Mouse (Mus musculus) lung, postnatal 25 days (tissue): ENCODE measurements at regions not wholly inside any gene's neighbourhood (a gene's known extent, or its start where the extent isn't known, plus 50 kb on each side); places are given as distances from the start of the nearest gene placed in this dataset.
"Not testable (repeated sequence)": the region's sequence is repeated elsewhere in the genome, so short reads cannot be mapped to it uniquely, and the experiment has no call there.

Source experiments
- DNase-seq: peaks from one replicate; pipeline ENCODE4 v3.0.0; 2022; ENCODE audit warnings: low spot score

DNA sequence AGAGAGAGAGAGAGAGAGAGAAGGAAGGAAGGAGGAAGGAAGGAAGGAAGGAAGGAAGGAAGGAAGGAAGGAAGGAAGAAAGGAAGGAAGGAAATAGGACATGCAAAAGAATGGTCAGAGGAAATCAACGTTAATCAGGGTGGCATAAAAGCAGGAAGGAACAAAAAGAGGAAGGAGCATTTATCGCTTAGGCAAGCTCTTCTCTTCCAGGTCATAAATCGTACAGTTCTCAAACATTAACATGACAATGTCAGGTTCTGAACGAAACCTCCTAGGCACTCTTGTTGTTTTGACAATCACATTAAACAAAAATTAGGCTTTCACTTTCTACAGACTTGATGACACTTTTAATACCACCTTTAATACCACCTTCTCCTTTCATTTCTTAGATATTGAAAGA, 594.0 kb downstream of the Efna5 start:
- DNase-seq, result no peak

DNA sequence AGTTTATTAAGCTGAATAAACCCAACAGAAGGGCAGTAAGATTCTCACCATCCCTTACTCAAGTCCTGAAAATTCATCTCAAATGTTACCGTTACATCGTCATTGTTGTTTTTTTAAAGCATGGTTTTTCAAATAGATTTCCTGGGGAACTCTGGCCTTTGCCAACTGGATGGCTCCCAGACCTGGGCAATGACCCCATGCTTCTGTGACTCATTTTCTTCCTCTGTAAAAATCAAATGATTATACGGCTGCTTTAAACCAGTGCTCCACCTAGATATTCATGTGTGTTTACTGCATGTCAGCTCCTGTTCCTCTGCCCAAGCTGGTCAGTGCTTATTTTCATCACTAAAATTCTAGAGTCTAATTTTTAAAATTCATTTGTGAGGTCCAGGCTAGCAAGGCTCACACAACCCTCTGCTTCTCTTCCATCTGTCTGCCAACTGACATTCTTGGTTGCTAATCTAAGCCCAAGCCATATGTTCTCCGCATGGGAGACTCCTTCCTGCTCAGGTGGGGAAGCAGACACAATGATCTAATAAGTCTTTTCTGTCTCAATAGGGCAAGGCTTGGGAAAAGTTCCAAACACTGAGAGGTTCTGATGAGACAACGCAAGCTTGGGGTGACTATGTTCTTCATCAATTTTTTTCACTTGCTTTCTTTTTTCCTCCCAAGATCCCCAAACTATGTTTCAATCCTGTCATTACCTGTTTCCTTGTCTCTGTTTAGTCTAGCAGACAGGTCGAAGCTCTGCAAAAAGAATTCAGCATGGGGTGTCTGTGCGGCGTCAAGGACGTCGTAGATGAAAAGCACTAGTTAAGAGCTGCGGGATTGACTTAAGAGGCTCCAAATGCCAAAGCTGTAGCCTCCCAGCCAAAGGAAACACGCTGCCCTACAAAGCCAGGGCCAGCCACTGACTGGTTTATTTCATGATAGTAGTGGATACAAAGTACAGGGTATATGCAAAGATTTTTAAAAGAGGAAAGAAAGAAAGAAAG, 594.7 kb downstream of the Efna5 start:
- DNase-seq, result no peak

DNA sequence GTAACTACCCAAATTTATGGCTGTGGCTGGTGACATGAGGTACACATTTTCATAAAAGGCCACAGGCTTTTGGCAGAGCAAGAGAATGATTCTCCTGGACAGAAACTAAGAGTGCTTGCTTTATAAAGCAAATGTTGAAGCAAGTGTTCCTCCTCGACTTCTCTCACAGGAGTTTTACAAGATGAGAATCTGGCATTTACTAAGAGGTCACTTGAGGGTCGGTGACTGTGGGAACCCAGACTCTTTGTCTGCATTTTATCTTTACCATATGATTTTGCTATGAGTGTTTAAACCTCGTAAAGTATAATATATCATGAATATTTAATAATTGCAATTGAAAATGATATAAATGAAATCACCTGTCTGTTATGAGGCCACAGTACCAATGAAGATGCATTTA, 600.9 kb downstream of the Efna5 start:
- no peak for DNase-seq

DNA sequence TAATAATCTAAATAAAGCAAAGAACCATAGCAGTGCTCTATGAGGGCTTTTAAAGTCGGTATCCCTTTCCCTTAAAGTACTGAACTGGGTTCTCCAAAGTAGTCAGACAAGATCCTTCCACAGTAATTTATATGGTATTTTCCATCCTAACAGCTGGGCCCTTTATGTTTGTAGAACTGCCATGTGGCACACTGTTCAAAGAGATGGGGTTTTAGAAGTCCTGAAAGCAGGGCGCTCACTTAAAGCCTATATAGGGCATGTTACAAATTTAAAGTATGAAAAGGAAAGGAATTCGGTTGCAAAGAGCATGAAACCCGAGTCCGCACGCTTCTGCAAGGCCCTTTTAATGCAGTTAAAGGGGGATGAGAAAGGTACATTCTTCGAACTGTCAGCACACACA, 609.7 kb downstream of the Efna5 start:
- DNase-seq, result no peak

DNA sequence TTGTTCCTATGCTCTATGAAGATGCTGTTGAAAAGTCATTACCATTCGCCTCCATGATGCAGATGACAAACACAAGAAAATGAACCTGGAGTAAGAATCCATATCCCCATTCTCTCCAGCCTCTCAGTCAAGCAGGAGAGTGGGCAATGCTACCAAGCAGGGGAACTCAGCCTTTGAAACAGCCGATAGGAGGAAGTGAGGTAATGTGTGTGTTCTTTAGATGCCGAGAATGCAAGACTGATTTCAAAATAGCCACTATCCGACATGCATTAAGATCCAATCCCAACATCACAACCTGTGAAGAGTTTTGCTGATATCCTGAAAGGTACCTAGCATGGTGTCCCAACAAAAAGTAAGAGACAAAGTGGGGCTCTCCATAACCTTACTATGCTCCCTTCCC, 611.8 kb downstream of the Efna5 start:
- DNase-seq, result no peak

DNA sequence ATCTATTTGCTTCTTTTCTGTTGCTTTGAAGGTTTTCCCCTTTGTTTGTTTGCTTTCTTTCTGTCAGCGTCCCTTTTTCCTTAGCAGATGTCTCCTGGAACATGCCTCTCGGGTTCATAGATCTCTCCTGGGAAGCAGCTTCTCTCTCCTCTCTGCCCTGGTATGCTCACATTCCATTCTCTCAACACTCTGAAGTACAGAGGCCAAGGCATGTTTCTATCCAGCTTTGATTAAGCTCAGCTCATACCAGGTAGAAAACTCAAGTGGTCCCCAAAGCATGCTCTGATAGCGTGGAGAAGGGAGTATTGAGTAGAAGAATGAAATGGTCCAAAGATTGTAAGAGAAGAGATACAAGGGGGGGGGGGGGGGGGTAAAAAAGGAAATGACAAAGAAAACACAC, 627.7 kb downstream of the Efna5 start:
- no peak for DNase-seq

DNA sequence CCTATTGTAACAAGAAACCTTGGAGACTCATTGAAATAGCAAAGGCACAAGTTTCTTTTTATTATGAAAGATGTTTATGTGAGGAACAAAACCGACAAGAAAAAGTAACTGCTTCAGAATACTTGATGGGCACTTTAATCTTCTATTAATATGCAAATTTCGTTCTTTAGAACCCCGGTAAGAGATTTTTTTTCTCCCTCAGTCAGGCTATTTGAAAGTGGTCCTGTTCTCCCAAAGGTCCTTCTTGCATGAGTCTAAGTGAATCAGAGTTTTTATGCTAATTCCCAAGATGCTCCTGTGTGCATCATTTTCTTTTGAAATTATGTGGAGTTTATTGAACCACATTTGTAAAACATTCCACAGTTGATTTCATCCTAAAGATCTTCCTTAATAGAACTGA, 633.1 kb downstream of the Efna5 start:
- DNase-seq, result no peak

DNA sequence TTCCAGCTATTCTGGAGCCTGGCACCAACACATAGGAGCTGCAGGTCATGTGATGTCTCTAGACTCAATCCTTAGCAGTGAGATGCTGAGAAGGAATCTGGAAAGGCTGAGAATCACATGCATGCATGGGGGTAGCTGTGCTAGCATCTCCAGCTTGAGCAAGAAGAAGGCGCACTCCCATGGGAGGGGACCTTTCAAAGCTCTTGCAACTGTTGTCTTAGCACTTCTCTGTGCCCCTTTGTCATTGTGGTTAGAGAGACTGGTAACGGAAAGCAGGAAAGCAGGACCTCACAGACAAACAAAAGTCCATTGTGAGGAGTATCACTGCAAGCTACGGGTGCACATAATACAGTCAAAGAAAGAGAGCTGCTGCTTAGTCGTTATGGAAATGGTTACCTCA, 634.5 kb downstream of the Efna5 start:
- no peak for DNase-seq

DNA sequence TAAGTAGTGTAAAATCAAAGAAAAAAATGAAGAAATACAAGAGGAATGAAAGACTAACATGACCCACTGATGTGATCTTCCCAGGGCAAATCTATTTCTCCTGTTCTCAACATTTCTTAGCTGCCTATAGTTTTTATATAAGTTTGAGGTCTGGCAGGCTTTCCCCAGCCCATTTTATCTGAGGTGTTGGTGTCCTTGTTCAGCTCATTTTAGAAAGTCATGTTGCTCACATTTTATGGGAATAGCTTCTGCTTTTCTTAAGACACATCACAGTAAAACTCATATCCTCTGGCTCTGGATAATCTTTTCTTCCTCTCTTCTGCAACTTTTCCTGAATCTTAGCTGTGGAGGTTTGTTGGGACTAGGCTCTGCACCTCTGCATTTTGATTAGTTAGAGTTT, 650.2 kb downstream of the Efna5 start:
- DNase-seq, result no peak

DNA sequence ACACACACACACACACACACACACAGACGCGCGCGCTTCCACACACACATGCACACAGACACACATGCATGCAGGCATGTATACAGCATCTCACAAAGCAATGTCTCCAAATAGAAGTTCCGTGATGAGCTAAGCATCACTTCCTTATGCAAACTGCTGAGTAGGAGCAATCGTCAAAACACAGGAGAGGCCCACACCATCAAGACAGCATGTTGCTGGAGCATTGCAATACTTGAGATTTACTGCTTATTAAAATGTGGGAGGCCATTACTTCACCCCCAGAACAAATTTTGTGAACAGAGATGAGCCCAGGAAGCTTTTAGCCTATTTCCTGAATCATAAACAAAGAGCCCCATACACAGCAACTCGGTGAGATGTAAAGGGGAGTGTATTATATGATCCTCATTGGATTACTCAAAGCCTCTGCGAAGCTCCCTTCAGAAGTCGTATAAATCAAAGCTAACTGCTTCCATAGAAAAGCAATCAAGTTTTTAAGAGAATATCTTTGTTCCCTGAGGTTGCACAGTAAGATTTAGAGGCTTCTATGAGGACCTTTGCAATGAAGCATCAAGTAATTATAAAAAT, 670.6 kb downstream of the Efna5 start:
- DNase-seq, result no peak

DNA sequence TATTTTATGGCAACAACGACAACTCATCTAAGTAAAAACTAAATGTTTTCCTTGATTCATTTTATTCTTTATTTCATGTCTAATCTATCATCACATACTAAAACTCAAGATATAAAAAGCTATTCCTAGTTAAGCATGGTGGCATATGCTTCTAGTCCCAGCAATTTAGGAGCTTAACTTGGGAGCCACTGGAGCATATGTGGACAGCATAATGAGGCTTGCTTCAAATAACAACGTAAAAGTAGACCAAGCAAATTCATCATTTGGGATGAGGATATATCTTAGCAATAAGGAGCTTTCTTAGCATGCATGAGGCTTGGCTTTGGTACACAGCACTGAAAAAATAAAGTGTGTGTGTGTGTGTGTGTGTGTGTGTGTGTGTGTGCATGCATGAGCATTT, 678.5 kb downstream of the Efna5 start:
- DNase-seq, result no peak

DNA sequence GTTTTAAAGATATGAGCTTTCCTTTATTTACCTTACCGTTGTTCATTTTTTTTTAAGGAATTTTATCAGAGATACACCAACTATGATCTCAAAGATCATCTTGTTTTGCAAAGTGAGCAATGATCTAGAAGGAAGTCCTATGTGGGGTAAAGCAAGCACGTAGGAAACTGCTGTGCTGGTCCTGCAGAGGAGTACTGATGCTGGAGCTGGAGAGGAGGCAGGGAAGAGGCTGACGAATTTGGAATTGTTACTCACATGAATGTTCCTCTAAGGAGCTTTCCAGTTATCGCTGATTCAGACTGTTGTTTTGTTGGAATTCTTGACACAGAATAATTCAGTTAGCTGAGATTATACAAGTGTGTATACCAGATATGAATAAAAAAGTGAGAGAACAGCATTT, 680.6 kb downstream of the Efna5 start:
- no peak for DNase-seq

DNA sequence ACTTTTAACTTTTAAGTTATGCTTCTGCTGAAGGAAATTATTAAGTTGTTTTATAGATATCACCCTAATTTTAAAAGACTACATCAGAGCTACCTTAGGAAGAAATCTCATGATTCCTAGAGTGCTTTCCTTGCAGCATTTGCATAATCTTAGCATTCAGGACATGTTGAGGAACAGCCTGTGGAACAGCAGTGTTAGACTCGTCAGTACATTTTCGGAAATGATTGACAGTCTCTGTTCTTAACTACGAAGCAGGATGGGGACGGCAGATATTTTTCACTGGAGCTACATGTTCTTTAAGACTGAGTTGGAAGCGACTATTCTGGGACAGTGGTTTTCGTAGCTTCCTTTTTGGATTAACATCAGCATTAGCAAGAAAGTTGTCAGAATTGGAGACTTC, 681.6 kb downstream of the Efna5 start:
- DNase-seq, result no peak

DNA sequence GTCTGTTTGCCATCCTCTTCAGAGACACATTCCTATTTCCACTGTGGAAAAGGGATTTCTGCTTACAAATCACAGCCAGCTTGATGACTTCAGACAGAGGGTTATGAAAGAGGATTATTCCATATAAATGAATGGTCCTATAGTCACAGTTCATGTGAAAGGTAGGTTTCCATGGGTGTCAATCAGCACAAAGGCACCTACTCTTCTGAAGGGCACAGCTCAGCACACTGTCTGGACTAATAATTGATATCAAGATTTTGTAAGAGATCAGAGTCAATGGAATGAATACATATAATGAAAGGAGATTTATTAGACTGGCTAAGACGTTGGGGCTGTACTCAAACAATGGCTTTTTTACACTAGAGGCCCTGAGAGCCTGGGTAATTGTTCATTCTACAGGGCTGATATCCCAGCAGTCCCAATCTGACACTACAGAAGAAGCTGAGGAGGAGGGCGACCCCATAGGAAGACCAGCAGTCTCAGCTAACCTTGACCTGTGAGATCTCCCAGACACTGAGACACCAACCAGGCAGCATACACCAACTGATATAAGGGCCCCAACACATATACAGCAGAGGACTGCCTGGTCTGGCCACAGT, 702.4 kb downstream of the Efna5 start:
- DNase-seq, result no peak

DNA sequence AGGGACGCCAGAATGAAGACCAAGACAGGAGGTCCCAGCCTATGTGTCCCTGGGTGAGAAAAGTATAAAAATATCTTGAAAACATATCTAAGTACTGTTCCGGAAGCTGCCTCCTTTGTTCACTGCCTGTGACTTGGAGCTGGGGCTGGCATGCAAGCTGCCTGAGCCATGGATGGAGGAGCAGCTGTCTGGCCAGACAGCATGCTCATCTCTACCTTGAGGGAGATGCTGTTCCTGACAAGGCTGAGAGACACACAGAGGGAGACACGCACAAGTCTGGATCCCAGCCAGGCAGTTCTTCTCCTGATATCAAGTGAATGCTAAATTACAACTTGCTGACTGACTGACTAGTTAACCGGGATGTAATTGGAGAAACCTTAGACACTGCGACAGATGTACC, 704.8 kb downstream of the Efna5 start:
- no peak for DNase-seq

DNA sequence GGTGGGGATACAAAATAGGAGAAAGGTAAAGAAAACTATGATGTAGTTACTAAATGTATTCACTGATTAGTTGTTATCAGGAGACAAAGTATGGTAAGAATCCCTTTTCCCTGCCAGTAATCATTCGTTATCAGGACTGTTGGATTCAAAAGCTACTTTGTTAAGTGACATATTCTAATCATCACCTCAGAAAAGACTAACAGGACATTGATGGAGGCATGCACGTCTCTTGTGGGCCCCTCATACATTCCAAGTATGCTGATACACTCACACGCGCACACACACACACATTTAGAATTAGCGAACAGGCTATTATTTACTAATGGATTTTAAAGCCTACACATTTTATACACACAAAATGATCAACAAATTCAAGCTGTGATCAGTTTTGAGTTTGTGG, 708.8 kb downstream of the Efna5 start:
- no peak for DNase-seq

DNA sequence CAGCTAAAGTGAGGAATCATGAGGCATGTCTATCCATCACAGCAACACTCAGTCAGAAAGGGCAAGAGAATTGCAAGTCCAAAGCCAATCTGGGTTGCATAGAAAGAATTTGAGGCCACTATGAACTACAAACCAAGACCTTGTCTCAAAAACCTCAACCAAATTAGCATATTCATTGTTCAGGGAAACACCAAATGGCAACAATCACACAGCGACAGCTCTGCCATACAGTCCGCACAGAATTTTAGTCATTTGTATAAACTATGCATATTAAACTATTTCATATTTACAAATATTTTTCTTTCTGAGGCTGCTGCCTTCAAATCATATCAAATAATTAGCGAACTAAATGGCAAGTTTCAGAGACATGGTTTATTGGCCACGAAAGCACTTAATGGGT, 709.6 kb downstream of the Efna5 start:
- DNase-seq, result no peak

DNA sequence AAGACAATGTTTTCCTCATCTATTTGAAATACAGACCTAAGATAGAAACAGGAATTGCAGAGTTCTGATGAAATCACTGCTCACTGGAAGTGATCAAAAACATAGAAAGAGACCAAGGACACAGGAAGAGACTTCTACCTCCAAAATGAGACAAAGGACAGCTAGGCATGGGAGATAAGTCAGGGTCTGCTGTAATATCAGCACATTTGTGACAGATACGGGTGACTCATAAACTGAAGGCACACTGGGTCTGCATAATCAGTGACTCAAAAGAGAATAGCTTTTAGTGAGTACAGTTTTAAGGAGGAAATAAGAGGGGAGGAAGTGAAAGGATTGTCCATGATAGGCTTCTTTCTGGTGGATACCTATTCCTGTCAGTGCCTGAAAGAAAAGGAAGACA, 719.7 kb downstream of the Efna5 start:
- DNase-seq, result no peak

DNA sequence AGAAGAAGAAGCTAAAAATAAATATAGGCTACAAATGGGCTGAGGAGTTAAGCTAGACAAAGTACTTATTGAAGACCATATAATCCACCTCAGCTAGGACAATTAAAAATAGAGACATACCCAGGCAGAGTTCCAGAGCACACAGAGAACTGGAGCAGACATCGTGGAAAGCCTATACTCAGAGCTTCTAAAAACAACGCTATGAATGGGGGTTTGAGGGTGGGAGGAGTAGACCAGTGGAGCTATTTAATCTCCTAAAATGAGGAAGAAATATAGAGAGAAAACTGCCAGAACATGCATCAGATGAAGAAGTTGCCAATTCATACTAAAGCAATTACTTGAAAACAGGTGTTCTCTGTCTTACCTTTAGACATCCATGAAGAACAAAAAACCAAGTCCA, 720.8 kb downstream of the Efna5 start:
- DNase-seq, result no peak

DNA sequence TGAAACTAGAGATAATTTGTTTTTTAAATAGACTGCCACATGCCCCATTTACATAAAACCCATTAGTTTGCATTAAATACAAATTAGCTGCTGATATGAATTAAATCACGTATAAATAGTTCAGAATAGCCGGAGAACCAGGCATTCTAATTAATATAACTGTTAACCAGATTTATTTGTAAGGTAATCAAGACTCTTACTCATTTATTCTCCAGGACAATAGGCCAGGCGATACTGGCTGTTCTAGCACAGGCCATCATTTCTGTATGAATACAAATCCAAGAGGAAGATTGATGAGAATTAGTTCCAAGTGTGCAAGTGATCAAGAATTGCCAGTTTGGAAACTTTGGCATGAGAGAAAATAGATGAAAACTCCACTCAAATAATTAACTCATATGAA, 746.1 kb downstream of the Efna5 start:
- DNase-seq, result no peak

DNA sequence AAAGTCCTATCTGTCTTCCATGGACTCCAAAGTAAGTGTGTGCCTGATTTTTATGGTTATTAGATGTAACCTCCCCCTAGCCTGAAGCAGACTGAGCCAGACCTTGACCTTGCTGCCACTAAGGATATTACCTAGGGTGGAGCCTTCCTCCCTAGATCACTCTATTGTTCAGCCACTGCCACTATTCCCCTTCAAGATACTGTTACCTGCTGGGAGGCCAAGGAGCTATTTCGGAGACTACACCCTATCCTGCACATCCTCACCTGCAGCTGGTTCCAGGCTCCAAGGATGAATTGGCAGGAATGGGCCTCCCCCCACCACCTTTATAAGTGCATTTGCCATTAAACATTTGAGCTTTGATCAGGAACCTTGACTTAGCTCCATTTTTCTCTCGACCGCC, 769.4 kb downstream of the Efna5 start:
- DNase-seq, result not testable (repeated sequence)

DNA sequence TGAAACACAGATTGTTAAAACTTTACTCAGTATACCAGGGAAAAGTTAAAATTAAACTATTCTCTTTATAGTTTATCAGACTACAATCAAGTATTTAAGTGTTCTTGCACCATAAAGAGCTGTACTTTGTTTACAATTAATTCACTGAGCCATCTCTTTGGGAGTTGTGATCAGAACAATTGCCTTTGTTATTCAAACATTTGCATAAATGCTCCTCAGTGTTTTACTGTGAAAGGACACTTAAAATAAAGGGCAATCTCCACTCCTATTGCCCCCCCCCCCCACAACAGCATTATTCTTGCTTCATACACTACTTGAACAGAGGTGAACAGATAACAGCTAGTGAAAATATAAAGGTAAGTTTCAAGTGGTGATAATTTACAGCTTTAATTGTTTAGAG, 772.1 kb downstream of the Efna5 start:
- no peak for DNase-seq

DNA sequence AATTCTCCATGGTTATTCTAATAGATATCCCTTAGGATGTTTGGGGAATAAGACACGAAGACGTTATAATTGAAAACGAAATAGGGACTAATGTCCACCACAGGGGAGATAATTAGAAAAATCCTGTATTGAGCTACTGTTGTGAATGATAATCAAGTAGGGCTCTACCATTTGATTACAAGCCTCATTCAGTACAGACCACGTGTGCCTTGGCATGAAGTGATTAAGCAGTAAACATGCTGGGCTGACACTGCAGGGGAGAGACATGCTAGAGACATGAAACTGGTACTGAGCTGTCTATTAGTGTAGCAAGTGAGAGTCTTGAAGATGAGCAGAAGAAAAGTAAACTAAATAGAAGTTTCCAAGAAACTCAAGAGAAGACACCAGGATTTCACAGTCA, 797.8 kb downstream of the Efna5 start:
- DNase-seq, result no peak
